Mouse (Mus musculus): ENCODE data around the gene Exoc7. TPM values are rescaled to one million over a fixed set of nuclear protein-coding genes. Genes with fewer than 3 reads are reported as not detected.
A peak's percentile ranks its signal among the peaks of the same experiment; 100 is the strongest.
"Not testable (repeated sequence)": the region's sequence is repeated elsewhere in the genome, so short reads cannot be mapped to it uniquely, and the experiment has no call there.

The Exoc7 gene
- total RNA-seq, 1 experiment from 2014 or later = 50.5 TPM

DNA sequence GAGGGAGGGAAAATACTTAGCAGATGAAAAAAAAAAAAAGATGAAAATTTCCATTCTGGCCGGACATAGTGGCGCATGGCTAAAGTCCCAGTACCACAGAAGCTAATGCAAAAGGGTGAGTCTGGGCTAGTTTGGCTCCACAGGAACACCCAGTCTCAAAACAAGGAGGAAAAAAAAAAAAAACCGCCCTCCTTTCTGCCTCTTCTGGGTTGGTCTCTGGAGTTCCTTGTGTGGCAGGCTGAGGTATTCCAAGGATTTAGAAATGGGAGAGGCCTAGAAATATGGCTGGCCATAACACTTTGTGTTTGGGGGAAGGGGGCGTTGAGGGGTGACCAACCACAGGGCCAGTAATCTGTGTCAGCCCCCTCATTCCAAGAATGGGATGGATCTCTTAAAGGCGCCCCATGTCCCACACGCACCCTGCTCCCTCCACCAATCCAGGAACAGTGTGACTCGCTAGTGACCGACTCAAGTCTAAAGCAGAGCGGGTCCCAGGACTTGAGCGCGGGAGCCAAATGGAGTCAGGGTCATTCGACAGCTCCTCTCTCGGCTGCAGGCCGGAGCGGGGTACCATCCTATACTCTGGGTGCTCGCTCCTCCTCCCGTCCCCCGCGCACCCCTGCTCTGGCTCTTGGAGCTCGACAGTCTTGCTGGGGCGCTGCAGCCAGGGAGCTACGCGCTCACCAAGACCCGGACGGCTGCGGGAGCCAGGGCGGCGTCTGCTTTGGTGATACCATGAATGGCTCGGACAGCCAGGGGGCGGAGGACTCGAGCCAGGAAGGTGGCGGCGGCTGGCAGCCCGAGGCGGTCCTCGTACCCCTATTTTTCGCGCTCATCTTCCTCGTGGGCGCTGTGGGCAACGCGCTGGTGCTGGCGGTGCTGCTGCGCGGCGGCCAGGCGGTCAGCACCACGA, 26.0 kb downstream of the Exoc7 start, which contains the start of gene Galr2:
TSS of gene Galr2 (plus strand) at position 189 of the 913 bp plus-strand sequence.
- DNase-seq = no peak

GRCm38 (mm10) chr11:116277184-116277583, 29.8 kb downstream of the Exoc7 start:
- DNase-seq = not testable (repeated sequence)

GRCm38 (mm10) chr11:116274045-116274666, 32.9 kb downstream of the Exoc7 start, which contains the start of gene Srp68:
Gene Srp68 (minus strand): TSS chr11:116274217.
- peak; percentile 97 for DNase-seq

- DNase-seq = no peak
These were observed 33.5 kb downstream of the Exoc7 start for GRCm38 (mm10) chr11:116273469-116274044.

DNA sequence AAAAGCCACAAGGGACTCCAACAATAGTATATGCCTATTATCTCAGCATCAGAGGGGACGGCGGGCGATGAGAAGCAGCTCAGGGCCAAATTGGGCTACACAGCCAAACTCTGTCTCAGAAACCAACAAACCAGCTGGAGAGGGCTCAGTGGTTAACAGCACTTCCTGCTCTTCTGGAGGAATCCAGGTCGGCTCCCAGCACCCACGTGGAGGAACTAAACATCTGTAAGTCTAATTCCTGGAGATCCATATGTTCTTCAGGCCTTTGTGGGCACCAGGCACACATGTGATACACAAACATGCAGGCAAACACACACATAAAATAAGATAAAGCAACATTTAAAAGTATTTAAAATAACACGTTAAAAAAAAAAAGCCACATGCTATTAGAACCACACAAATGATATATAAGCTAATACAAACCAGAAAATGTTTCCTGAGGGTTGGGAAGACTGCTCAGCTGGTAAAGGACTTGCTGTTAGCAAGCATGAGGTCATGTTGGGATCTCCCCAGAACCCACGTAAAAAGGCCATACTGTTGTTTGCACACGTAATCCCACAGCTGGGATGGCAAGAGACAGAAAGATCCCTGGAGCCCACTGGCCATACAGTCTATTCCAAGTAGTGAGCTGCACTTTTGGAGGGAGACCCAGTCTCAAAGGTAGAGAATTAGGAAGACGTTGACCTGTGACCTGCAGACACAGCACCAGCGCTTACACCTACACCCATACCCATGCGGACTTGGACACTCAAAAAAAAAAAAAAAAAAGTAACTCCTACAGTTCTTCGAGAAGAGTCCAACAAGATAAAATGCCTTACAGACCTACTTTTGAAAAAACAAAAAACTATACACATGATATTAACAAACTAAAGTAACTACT, 34.2 kb downstream of the Exoc7 start:
- DNase-seq = no peak

DNA sequence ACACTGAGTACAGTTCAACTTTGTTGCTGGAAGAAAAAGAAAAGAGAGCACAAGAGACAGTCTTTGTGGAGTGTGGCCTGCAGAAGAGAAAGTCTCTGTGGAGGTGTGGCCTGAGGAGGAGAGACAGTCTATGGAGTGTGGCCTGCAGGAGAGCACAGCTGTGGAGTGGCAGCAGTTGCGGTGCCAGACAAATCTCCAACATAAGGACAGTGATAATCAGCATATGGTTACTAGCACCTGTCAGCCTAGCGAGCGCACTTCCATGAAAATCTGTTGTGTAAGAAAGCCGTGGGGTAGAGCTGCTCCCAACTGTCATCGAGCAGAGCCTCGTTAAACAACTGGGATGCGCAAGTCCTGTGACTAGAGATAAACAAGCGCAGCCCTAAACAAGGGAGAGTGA, 37.5 kb downstream of the Exoc7 start:
- no peak for DNase-seq

DNA sequence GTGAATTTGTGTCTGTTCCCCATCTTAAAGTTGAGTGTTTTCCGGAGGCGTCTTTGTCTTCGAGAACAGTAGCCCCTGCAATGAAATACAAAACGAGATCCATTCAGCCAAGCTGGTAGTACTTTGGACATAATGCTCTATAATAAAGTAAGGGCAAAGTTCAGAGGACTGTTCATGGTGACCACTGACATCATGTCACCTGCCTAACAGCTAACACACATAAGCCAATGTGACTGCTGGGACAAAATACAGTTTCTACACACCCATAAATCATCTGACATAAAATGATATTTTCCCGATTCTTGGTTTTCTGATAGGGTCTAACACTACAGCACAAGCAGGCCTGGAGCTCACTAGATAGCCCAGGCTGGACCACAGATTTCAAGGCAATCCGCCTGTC, 38.7 kb downstream of the Exoc7 start:
- no peak for DNase-seq

- DNase-seq = no peak
These were observed 39.4 kb downstream of the Exoc7 start for GRCm38 (mm10) chr11:116267637-116268036.

GRCm38 (mm10) chr11:116265850-116266249, 41.2 kb downstream of the Exoc7 start:
- no peak for DNase-seq

- no peak for DNase-seq
These were observed 41.7 kb downstream of the Exoc7 start for GRCm38 (mm10) chr11:116265352-116265751.

- DNase-seq = no peak
These were observed 46.8 kb downstream of the Exoc7 start for GRCm38 (mm10) chr11:116260259-116260658.

DNA sequence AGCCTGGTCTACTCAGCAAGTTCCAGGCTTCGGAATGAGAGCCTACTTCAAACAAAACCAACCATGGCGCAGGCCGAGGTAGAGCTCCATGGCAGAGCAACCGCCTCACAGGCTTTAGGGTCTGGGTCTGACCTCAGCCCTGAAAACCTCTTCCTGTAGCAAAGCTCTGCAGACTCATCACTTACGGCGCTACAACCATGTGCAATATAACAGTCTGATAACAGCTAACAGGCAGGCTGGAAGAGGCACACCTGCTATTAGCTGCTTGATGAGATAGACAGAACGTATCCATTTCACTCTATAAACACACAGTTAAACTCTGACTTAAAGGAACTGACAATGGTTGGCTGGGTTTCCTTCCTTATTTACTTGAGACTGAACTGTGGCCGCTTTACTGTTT, 47.6 kb downstream of the Exoc7 start:
- DNase-seq = no peak

DNA sequence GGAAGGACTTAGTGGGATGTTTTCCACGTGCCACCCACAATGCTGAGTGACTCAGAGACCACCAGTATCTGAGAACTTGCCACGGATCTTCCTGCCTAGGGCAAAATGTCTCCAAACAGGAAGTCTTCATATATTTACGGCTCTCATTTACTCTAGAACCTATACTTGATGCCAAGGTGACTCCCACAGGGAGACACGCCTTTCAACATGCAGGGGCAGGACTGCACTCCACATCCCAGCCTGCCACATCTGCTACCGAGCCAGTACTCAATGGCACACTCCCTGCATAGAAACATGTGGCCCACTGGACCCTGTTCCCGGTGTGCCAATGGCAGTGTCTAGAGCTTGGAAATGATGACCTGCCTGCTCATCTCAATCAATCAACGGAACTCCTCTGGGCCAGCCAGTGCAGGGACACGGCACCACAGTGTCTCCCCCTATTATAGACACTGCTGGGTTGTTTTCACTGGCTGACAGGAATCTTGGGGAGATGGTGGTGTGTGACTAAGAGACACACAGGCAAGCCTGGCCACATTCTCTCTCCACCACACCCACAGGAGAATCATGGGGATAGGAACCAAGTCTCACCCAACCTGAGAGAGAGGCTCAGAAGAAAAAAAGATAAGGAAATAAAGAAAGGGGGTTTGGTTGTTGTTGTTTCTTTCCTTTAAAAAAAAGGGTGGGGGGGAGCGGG, 50.9 kb downstream of the Exoc7 start:
- no peak for DNase-seq

GRCm38 (mm10) chr11:116255090-116255981, 51.7 kb downstream of the Exoc7 start:
- no peak for DNase-seq

DNA sequence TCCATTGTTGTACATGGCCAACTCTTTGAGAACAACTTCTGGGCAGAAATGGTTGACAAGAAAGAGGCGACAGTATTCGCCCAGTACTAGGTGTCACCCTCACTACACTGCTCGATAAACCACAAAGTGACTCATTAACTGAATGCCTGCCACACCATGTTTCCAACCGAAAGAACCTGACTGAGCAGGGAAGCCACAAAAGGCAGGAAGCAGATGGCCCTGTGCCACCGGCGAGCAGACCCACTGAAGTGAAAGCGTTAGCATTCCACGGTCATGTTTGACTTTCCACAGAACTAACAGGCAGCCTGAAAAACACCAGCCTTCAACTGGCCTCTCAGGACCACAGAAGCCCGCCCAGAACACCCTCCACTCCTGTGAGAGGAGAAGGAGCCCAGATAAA, 52.4 kb downstream of the Exoc7 start:
- no peak for DNase-seq

DNA sequence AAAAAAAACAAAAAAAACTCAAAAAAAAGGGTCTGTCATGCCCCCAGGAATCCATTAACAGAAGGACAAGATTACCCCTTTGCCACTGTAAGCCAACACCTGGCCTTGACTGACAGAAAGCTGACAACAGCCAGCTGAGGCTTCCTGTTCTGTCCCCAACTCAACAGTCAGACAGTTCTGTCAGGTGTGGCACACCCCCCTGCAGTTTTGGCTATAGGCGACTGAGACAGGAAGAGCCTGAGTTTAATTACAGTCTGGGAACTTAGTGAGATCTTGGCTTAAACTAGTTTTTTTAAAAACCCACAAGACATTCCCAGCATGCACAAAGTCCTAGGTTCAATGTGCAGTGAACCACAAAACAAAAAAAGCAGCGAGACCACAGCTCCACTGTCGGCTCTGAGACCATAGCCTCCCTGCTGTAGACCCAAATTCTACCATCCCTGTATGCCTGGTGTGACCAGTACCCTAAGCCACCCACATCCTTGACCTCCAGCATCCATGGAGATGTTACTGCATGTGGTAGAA, 53.9 kb downstream of the Exoc7 start:
- DNase-seq = no peak

DNA sequence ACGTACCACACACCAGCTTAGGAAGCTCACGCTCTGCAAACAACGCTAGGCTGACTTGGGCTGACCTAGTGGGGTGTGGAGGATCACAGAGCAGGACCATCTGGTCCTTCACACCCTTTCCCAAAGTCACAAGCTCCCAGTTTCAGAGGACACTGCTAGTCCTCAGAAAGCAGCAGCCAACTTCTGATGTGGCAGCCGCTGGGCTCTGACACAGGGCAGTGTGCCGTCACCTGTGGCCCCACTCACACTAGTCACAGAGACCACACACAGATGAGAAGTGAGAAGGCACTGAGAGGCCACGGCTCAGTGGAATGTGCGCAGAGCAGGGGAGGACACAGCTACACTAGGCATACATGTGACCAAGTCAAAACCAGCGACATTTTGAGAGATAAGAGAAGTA, 56.1 kb downstream of the Exoc7 start:
- no peak for DNase-seq

DNA sequence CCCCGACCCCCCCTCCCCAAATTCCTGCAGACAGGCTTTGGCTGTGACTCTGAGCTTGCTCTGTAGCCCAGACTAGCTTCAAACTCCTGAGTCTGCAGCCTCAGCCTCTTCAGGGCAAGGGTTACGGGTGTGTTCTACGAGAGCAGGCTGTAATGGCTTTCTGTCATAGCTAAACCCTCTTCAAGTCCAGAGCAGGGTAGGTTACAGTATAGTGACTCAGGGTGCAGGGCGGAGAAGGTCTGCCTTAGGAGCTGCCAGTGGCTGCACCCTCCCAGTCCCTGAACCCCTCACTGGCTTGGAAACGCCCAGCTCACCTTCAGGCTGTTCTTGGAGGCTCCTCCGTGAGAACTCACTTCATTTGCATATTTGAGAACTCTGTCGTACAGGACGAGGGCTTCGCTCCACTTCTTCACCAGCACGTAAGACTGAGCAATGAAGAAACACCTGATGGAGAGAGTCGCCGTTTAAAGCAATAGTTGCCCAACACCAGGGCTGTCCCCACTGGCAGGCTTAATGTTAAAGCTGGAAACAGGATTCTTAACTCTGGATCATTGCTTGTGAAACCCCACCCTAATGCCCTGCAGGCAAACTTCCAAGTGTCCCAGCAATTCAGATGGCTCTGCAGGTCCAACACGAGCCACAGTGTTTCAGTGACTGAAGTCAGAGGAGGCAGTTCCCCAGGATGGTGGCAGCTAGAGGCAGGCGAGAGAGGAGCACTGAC, 59.4 kb downstream of the Exoc7 start:
- no peak for DNase-seq

DNA sequence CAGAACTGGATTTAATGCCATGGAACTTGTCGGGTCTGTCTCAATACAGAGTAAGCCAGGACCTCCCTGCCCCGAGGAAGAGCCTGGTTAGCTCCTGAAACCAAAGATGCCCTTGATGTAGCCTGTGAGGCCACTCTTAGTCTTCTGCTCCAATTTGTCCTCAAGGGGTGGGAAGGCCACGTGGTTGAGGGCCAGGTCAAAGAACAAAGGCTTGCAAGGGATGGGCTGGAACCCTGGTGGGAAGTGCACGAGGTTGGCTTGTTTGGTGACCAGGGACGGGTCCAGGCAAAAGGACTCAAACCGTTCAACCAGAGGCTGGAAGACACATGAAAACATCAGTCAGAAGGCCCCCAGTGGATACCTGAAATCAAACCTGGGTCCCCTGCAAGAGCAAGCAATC, 61.4 kb downstream of the Exoc7 start:
- no peak for DNase-seq
